Mouse (Mus musculus) kidney, postnatal 36 days (tissue): ENCODE data around the gene Gm28308.

Experiments
- DNase-seq, 2 experiments: peaks; one replicate each; pipeline ENCODE4 v3.0.0; 2021 to 2022; ENCODE audit warnings: mixed read lengths in 2 of 2

Gm28308 gene

DNA sequence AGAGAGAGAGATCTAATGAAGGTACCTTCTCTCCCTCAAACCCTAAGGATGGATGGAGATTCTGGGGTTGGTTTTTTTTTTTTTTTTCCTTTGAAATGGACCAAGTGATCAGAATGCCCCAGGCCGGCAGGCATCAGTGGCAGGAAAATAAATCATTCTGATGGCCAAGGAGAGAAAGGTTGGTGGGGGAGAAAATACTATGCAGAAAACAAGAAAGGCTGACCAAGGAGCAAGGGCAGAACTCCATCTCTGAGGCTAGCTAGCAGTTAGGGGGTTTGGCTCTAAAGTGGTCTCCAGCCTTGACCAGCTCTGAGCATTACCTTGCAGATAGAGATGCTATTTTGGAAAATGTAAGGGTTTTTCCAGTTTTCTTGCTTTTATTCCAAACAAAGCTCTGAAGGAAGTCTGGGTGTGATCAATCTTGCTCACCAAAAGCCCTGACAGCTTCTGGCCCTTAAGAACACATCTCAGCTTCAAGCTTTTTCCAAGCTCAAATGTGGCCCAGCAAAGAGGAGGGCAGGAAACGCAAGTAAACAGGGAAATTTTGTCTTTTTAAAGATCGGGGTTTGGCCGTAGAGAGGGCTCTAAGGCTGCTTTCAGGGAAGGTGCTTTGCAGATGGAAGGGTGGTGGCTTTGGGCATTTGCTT is 46.6 kb downstream of the Gm28308 start:
- DNase-seq, result no peak

DNA sequence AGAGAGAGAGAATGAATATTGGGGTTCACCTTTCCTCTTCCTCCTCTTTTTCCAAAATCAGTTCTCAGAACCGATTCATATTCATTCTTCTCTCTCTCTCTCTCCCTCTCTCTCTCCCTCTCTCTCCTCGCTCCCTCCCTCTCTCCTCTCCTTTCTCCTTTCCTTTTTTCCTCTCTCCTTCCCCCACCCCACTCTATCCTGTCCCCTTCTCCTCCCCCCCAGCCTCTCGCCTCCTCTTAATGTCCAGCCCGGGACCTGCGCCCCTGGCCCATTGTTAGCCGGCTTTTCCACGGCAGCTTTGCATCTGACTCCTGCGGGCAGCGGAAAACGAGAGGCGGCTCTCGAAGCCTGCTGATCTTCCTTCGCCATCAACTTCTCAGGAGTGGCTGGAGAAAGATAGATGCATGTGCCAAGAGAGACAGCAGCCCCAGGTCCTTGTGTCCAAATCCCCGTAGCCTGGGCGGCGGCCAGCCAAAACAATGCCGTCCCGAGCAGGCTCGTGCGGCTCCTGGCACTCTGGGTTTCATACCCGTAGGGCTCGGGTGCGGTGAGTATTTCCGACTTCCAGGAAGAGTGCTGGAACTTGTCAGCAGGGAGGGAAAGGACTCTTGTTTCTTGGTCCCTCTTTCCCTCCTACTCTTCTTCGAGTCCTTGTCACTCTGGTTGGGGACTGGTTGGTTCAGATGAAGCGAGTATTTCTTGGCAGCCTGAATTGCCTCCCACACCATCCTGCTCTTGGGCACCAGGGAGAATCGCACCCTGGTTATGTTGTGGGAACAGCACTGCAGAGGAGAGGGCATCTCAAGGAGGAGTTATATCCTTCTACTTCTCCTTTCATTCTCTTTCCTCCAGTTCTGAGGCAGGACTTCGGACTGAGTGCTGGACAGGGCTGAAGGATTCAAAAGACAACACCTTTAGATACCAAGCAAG is 47.4 kb downstream of the Gm28308 start:
- peak in 1 of 2 experiments; percentile 60 for DNase-seq

DNA sequence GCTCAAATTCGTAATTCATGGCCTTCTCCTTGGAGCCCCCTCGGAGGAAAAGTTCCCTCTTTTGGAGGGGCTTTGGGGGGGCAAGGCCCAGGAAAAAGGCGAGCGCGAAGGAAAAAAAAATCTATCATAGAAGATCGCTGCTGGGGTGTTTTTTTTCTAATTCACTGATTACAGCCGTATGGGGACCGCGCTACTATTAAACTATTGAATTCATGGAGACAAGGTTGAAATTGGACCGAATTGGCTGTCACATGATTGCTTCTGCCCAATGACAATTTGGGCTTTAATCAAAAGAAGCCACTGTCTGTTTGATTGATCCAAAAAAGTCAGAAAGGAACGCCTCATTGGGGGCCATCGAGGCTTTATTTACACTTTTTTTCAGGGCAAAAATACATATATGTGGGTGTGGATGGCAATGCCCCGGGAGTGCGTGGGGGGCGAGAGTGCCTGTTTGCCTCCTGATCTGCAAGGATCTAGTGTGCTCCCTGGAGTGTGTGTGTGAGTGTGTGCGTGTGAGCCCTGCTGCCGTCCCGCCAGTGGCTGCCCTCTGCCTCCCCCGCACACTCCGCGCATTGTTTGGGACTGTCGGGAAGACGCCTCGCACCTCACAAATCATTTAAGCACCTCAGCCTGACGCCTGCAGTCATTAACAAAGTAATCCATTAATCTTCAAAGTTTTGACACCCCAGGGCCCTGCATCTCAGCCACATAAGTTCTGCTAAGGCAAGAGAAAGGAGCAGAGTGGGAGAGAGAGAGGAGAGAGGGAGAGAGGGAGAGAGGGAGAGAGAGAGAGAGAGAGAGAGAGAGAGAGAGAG is 48.3 kb downstream of the Gm28308 start, which contains the start of gene Hoxa2:
Gene Hoxa2 (minus strand): TSS at position 206 of the 815 bp plus-strand sequence.
- peak in 1 of 2 experiments; percentile 54 for DNase-seq

DNA sequence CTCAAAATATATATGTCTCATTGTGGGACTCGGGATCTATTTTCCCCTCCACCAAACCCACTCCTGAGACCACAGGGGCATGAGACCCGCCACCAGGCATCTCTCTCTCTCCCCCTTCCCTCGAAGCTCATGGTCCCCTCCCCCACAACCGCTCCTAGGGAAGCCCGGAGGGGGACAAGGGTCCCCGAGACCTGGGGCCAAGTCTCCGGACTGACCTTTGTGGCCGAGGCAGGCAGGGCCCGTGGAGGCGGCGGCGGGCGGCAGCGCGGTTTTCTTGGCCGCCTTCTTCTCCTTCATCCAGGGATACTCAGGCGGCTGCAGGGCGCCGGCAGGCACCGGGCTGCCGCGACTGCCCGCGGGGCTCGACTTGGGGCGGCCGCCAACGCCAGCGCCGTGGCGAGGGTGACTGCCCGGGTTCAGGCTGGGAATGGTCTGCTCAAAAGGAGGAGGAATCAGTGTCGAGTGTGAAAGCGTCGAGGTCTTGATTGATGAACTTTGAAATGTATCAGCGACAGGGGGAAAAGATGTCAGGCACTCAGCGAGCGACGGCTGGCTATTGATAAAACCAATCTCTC is 49.0 kb downstream of the Gm28308 start:
- peak in 1 of 2 experiments; percentile 60 for DNase-seq

DNA sequence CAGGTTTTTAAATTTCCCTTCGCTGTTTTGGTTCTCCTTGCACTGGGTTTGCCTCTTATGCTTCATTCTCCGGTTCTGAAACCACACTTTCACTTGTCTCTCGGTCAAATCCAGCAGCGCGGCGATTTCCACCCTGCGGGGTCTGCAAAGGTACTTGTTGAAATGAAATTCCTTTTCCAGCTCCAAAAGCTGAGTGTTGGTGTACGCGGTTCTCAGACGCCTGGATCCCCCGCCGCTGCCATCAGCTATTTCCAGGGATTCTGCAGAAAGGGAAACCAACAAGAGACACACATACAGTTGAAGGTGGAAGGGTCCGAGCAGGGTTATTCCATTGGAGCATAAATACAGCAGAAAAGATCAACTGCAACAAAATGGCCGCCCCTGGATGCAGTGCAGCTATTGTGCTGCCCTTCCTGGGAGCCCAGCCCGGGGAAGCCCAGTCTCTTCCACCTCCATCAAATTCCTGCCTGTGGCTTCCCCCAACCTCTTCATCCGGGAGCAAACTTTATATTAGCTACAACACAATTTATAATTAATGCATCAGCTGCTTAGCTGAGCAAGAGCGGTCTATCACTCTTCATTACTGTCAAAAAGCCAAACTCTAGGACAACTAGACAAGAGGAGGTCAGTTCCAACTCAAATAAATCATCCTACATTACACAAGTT is 49.6 kb downstream of the Gm28308 start:
- DNase-seq, result no peak

DNA sequence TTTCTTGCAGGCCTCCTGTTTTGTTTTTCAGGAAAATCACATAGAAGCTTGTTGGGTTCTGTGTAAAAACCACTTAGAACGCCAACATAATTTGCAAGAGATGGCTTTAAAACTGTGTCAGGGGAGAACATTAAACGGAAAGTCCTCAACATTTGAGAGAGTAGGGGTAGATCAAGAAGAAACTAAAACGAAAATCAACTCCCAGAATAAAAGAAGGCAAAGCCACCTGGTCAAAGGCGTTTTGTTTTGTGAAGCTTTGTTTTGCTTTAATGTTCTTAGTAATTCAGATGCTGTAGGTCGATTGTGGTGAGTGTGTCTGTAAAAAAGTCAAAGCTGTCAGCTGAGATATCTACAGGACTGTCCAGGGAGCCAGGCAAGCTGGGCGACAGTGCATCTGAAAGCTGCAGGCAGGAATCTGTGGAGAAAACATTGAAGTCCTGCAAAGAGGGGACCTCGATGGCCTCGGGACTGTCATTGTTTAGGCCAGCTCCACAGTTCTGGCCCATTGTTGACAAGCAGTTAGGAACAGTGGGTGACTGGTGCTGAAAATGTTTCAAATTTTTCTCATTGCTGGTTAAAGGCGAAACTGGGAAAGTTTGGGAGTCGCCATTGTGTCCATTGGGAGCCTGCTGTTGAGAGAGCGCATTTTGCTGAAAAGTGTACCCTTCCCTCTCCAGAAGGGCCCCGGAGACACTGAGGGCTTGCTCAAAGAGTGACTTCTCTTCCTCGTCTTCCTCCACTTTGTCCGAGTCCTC is 50.4 kb downstream of the Gm28308 start:
- no peak for DNase-seq

DNA sequence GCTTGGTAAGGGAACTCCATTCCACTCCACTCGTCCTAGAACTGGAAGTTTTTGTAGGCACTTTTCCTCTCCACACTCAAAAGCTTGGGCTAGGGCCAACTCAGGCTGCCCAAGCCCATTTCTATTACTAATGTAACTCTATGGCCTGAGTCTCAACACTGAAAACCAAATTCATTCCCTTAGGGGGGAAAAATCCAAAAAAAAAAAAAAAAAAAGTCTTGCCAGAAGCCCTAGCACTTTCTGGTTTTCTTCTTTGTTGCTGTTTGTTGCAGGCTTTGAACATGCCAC is 51.1 kb downstream of the Gm28308 start:
- peak in 1 of 2 experiments; percentile 35 for DNase-seq

DNA sequence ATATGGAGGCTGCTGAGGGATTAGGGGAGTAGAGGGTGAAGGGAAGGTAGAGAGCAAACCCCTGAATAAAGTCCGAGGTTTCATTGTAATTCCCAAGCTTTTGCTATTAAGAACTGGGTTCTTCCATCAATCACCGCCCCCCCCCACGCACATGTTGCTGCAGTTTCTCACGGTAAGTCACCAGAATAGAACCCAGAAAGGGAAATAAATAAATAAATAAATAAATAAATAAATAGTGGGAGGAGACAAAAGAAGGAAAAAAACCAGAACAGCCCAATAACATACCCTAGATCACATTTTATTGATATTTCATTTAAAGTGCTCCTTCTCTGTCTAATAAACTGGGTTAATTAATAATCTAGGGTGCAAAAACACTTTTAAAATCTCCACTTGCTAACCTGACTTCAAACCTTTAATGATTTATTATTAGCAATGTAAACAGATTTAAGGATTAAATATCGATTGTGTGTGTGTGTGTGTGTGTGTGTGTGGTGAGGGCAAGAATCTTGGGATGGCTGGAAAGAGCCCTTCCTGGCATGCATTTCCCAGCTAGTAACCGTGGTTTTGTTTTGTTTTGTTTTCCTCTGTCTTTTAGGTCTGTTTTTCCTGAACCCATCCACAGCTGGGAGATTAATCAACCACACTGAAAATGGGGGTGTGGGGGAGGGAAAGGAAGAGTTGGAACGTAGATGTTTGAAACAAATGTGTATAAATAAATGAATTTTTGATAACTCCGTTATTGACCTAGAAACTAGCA is 51.6 kb downstream of the Gm28308 start:
- DNase-seq, result no peak

DNA sequence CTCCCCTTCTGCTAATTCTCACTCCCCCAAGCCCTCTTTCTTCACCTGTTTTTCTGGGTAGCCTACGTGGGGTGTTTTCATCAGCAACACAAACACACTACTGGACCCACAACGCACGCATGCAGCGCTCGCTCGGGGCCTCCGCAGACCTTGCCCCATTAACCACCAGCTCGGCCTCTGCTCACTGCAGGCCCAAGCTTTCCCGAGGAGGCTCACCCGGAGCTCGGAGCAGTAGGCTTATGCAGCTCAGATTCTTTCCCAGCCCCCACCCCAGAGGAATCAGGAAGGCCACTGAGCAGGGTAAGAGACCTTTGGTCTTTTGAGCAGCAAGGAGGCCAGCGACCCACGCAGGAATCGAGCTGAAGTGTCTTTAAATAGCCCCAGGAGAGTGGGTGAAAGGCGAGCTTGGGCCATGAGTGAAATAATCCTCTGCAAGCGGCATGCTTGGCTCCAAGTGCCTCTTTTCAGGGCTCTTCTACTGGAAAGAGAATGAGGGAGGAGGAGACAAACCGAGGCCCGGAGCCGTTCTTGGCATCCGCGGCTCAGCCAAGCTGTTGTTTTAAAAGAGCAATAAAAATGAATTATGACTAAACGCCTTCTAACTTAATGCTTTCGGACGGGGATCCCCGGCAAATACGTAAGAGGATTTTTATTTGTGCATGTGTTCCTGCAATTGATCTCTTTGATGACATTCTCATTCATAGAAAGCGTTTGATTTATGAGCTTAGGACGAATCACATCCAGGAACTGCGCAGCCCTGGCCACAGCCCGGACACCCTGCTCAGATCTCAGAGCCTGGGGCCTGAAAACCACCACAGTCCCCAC is 52.4 kb downstream of the Gm28308 start:
- peak; percentile 82 to 86 for DNase-seq

DNA sequence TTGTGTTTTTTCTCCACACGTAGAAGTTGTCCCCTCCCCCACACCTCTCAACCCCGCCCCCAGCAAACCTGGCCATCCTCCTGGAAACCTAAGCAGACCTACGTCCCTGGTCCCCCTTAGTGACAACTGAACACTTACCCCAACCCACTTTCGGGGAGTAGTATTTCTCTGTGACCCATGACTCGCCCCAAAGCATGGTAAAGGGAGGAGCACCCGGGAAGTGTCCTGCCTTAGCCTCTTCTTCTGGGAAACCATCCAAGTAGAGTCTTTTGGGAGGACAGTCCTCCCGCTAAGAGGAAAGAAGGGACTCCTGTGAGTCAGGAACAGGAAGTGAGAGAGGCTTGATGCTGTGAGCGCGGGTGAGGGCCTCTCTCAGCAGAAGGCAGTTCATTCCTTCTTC is 53.2 kb downstream of the Gm28308 start:
- DNase-seq, result peak; percentile 43 to 65

DNA sequence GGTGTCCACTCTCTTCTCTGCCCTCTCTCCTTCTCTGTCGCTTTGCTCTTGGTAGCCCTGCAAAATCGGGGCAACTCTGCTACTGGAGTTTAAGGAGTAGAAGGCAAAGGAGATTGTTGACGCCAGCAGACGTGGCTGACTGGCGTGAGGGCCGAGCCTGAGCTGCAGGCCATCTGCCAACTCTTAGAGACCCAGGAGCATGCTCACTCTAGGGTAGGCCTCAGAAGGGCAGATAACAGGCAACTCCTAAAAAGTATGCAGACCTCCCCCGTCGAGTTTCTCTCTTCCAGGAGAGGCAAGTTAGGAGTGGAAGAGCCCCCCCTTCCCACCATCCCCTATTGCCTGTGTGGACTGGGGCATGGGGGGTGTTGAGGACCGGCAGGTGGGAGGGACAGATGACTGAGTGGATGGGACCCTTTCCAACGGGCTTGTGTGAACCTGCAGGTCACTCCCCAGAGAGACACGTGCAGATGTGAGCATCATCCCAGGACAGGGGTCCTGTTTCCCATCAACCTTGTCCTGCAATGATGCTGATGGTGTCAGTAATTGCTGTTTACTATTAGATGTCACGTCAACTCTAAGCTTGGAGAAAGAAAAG is 53.9 kb downstream of the Gm28308 start:
- peak; percentile 63 to 69 for DNase-seq

DNA sequence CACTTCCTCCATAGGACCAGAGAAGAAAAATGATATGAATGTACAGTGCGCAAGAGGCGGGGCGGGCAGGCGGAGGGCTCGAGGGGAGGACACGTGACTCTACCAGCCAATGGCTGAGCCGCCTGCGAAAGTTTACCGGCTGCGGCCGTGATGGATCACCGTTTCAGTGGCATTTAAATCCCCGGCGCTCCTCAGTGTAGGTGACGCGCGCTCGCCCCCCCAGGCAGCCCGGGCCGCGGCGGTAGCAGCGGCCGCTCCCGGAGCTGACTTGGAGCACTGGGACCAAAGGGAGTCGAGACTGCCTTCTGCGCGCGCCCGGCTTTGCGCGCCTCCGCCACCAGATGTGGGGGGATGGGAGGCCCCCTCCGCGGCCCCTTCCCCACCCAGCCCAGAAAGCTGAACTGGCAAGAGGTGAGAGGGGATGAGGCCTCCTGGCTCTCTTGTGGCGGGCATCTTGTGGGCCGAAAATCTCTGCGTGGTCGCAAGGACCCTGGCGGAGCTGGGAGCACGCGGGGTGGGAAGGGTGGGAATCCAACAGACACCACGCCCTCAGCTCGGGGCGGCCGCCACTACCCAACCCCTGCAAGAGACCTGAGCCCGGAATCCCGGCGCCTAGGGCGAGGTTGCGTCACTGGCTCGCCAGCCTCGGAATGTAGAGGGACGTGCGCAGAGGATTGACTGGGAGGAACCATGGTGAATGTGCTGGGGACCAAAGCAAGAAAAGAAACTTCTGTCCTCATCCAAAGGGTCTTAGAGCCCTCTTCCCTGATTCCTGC is 54.7 kb downstream of the Gm28308 start, which contains the start of gene Hoxa1:
Gene Hoxa1 (minus strand): TSS at position 42 of the 776 bp plus-strand sequence.
- DNase-seq, result peak; percentile 92 to 93

DNA sequence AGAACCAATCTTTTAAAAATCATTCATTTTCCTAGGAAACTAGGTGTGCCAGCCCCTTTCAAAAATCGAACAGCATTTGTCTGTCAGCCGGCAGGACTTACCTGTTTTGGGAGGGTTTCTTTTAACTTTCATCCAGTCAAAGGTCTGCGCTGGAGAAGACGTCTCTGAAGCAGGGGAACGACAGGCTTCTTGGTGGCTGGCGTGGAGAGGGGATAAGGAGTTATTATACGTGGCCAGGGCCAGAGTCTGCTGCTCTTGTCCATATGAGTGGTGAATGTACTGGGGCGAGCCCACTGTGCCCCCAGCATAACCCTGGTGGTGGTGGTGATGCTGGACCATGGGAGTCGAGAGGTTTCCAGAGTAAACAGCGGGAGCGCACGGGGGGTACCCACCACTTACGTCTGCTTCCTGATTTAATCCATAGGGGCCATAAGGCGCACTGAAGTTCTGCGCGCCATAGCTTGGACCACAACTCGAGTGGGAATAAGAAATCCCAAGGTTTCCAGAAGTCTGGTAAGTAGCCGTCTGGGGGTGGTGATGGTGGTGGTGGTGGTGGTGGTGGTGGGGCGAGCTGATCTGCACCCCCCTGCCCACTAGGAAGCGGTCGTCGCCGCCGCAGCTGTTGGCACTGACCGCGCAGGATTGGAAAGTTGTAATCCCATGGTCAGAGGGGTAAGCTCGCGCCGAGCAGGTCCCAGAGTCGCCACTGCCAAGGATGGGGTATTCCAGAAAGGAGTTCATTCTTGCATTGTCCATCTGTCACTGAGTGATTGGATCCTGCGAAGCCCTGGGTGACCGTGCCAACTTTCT is 55.5 kb downstream of the Gm28308 start:
- DNase-seq, result no peak

DNA sequence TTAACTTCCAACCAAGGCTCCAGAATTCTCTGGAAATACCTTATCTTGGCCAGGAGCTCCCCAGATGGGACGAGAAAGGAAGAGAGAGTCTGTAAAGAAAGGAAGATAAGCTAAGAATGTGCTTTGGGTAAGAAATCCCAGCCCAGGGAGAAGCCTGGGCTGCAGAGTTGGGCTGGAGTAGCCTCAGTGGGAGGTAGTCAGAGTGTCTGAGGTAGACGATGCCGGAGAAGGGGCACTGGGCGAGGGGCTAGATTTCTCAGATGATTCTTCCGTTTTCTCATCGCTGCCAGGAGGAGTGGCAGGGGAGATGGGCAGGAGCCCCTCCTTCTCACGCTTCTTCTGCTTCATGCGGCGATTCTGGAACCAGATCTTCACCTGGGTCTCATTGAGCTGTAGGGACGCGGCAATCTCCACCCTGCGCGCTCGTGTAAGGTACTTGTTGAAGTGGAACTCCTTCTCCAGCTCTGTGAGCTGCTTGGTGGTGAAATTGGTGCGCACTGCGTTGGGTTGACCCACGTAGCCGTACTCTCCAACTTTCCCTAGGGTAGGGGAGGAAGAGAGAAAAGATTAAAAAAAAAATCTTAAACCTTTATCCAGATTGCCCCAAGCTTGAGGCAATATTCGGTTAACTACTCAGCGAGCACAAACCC is 56.5 kb downstream of the Gm28308 start:
- no peak for DNase-seq

DNA sequence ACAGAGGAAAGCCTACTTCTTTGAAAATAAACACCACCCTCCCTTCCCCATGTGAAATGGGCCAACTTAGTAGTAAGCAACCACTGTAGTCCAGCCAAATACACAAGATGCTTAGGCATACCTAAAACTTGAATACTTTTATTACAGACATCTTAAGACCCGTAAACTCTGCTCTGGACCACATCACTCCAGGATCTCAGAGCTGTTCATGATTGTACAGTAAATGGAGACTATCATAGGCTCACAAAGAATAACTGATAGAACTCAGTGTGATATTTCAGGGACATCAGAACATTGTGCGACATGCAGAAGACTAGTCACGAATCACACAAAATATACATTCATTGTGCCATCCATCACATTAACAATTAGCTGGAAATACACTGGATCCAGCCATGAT is 57.7 kb downstream of the Gm28308 start:
- no peak for DNase-seq

DNA sequence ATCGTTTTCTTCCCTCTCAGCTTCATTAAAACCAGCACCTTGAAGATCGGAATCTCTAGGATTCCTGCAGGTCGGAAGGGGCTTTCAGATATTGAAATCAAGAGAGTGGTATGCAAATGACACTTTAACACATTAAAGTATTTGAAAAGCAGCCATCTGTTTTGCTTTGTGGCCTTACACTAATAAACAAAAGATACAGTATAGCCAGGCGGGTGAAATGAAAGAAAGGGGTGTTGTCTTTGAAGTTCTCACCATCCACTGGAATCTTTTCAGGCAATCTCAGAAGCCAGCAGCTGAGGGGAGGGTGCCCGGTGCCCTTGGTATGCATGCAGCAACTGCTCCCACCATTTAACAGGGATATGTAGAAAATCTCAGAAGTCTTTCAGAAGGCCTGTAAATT is 59.1 kb downstream of the Gm28308 start:
- no peak for DNase-seq

DNA sequence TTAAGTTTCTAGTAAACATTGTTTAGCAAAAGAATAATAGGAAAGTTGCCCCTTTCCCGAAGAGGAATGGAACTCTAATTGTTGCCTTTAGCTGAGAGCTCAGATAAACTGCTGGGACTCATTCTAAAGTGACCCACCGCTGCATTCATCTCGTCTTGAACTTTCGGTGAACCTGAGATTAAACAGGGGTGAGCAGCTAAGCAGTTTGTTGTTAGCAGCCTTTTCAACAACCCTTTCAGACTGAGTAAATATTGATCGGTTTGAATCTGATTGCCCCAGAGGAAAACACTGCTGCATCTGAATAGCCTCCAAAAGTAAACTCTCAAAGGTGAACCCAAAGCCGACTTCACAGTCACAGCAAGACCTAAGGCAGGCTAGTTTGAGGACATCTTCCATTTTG is 59.9 kb downstream of the Gm28308 start:
- DNase-seq, result no peak
